15 mouse cellular contexts compared by ENCODE assay signal in genomic region chr13:24336818-24337217, GRCm38 (mm10).
"Had no signal": no experiment of that assay in that cellular context is flagged by ENCODE, and none has a peak within 500 bp of the region (broad histone marks: within the 10 kb centered on the region; RNA-seq: fewer than 3 reads in every experiment).

No protein-coding gene starts in this region.

- H3K9ac ChIP-seq: intestine, embryonic 15.5 days; limb, embryonic 12.5 days; liver, embryonic 15.5 days; lung, embryonic 14.5 days; midbrain, embryonic 15.5 days had no signal

- ATAC-seq: intestine, embryonic 15.5 days; midbrain, embryonic 15.5 days had no signal

- DNase-seq: kidney, adult 18-20 months; kidney, postnatal 10 days; layer of hippocampus, postnatal 36 days; lung, embryonic 14.5 days; lung, postnatal 10 days; lung, postnatal 4 days; right cerebral cortex, adult 18-20 months; right cerebral cortex, postnatal 25 days; thymus, adult 18-20 months; thymus, postnatal 14 days had no signal

- H3K4me2 ChIP-seq: intestine, embryonic 15.5 days; limb, embryonic 12.5 days; liver, embryonic 15.5 days; lung, embryonic 14.5 days; midbrain, embryonic 15.5 days had no signal

- H3K27me3 ChIP-seq: intestine, embryonic 15.5 days; limb, embryonic 12.5 days; liver, embryonic 15.5 days; midbrain, embryonic 15.5 days had no signal

- H3K36me3 ChIP-seq: intestine, embryonic 15.5 days; limb, embryonic 12.5 days; liver, embryonic 15.5 days; midbrain, embryonic 10.5 days; midbrain, embryonic 15.5 days had no signal

- H3K27ac ChIP-seq: intestine, embryonic 15.5 days; limb, embryonic 12.5 days; liver, embryonic 15.5 days; midbrain, embryonic 10.5 days; midbrain, embryonic 15.5 days had no signal

- H3K9me3 ChIP-seq: intestine, embryonic 15.5 days; limb, embryonic 12.5 days; liver, embryonic 15.5 days; midbrain, embryonic 10.5 days; midbrain, embryonic 15.5 days had no signal

- H3K4me3 ChIP-seq: intestine, embryonic 15.5 days; limb, embryonic 12.5 days; liver, embryonic 15.5 days; midbrain, embryonic 10.5 days; midbrain, embryonic 15.5 days had no signal

- H3K4me1 ChIP-seq: midbrain, embryonic 10.5 days; midbrain, embryonic 15.5 days had no signal
